Mouse (Mus musculus) frontal cortex, postnatal 14 days (tissue): ENCODE data around the gene Dcbld2.

Experiments
- DNase-seq, 2 experiments: peaks; one replicate each; pipeline ENCODE4 v3.0.0; 2022; ENCODE audit warnings: low spot score in 2 of 2

Dcbld2 gene

GRCm38 (mm10) chr16:58487861-58488260 lies 79.6 kb downstream of the Dcbld2 start:
- no peak for DNase-seq

GRCm38 (mm10) chr16:58496791-58497190 lies 88.5 kb downstream of the Dcbld2 start:
- DNase-seq = no peak

GRCm38 (mm10) chr16:58497886-58498713 lies 89.9 kb downstream of the Dcbld2 start:
- no peak for DNase-seq

GRCm38 (mm10) chr16:58499172-58499584 lies 90.9 kb downstream of the Dcbld2 start:
- no peak for DNase-seq

GRCm38 (mm10) chr16:58499650-58500049 lies 91.4 kb downstream of the Dcbld2 start:
- DNase-seq = no peak

GRCm38 (mm10) chr16:58501760-58502301 lies 93.6 kb downstream of the Dcbld2 start:
- no peak for DNase-seq

- no peak for DNase-seq
Measured at GRCm38 (mm10) chr16:58502566-58502965, 94.3 kb downstream of the Dcbld2 start.

GRCm38 (mm10) chr16:58504945-58505344 lies 96.7 kb downstream of the Dcbld2 start:
- no peak for DNase-seq

GRCm38 (mm10) chr16:58512181-58512761 lies 104.0 kb downstream of the Dcbld2 start:
- no peak for DNase-seq

- no peak for DNase-seq
Measured at GRCm38 (mm10) chr16:58512887-58513286, 104.6 kb downstream of the Dcbld2 start.

GRCm38 (mm10) chr16:58513755-58514154 lies 105.5 kb downstream of the Dcbld2 start:
- DNase-seq = no peak

GRCm38 (mm10) chr16:58514565-58514964 lies 106.3 kb downstream of the Dcbld2 start:
- no peak for DNase-seq

GRCm38 (mm10) chr16:58516161-58516560 lies 107.9 kb downstream of the Dcbld2 start:
- DNase-seq = no peak

GRCm38 (mm10) chr16:58516960-58517798 lies 108.9 kb downstream of the Dcbld2 start:
- no peak for DNase-seq
